Mouse (Mus musculus): ENCODE data around the gene Rps6ka5. TPM values are rescaled to one million over a fixed set of nuclear protein-coding genes. Genes with fewer than 3 reads are reported as not detected.
A peak's percentile ranks its signal among the peaks of the same experiment; 100 is the strongest.

The Rps6ka5 gene
- polyA plus RNA-seq, 1 experiment from 2014 or later, result 3.9 TPM

DNA sequence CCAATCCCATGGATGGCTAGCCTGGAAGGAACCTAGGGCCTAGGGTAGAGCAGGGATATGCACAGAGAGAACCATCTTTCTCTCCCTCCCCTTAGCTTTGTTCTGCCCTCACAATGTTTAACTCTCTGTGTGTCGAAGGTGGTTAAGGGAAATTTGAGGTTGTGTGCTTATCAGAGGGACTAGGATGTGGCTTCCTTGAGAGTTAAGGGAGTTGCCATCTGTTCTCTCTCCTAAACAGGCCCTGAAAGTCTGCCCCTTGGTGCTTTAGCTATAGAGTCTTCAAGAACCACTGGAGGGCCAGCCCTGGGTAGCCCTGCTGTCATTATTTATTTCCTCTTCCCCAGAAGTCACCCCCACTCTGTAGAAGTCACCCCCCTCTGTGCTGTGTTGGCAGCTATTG is 26.2 kb upstream of the Rps6ka5 start:
- no peak overlapping the region for H3K9ac ChIP-seq
- H3K4me2 ChIP-seq, result no peak overlapping the region
- no peaks in the 10 kb centered on the region; the same call in 1 of the 2 replicates for H3K4me1 ChIP-seq (replicated peaks)
- no peak overlapping the region for H3K4me3 ChIP-seq
- H3K27ac ChIP-seq, result no peak overlapping the region
- no peak for ATAC-seq (replicated peaks; ENCODE audit: insufficient number of reproducible peaks, insufficient read depth, low FRiP score, low read depth)
- H3K9me3 ChIP-seq (replicated peaks), result no peaks in the 10 kb centered on the region
- WGBS, result 75% methylated on average over 1 of the region's 1 CpGs
- no peaks in the 10 kb centered on the region for H3K27me3 ChIP-seq
- no peaks in the 10 kb centered on the region for H3K36me3 ChIP-seq

DNA sequence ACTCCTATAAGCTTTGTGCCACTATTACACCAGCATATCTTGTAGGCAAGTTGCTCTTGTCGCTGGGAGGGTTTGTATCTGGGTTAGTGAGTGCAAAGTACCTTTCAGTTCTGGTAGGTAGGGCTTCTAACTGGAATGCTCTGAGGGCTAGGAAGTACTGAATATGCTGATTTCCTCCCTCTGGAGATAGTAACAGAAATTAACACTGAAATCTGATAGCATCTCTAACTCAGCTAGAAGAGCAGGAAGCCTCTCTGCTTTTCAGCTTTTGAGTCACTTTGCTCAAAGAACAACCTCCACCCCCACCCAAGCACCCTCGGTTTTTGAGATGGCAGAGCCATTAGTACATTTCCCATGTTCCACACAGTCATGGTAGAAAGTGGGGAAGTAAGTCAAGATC is 15.7 kb upstream of the Rps6ka5 start:
- no peaks in the 10 kb centered on the region for H3K4me1 ChIP-seq (replicated peaks)
- H3K27me3 ChIP-seq, result no peaks in the 10 kb centered on the region
- no peak overlapping the region for H3K9ac ChIP-seq
- no peak for ATAC-seq (replicated peaks; ENCODE audit: insufficient number of reproducible peaks, insufficient read depth, low FRiP score, low read depth)
- no peak overlapping the region for H3K4me2 ChIP-seq
- no peaks in the 10 kb centered on the region for H3K36me3 ChIP-seq
- 59% methylated on average over 2 of the region's 2 CpGs for WGBS
- no peaks in the 10 kb centered on the region for H3K9me3 ChIP-seq (replicated peaks)
- no peak overlapping the region for H3K27ac ChIP-seq
- no peak overlapping the region for H3K4me3 ChIP-seq

DNA sequence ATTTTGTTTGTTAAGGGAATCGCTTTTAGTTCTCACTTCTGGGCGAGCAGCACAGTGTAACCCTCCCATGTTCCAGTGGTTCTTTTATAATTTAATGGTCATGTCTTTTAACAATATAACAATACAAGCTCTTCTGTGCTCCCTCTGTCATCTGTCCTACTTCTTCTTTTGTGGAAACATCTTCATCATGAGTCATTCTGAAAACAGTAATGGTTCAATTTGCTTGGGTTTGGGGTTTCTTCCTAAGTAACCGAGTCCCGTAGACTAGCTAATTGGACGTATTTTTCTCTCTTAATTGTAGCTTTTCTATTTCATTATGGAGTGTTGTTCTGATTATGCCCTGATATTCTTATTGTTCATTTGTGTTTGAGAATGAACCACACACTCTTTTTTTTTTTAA is 13.5 kb upstream of the Rps6ka5 start:
- no peaks in the 10 kb centered on the region for H3K9me3 ChIP-seq (replicated peaks)
- H3K9ac ChIP-seq, result no peak overlapping the region
- no peaks in the 10 kb centered on the region for H3K36me3 ChIP-seq
- no peak overlapping the region for H3K4me2 ChIP-seq
- H3K27ac ChIP-seq, result no peak overlapping the region
- H3K27me3 ChIP-seq, result no peaks in the 10 kb centered on the region
- 87% methylated on average over 5 of the region's 5 CpGs for WGBS
- no peak for ATAC-seq (replicated peaks; ENCODE audit: insufficient number of reproducible peaks, insufficient read depth, low FRiP score, low read depth)
- no peak overlapping the region for H3K4me3 ChIP-seq
- no peaks in the 10 kb centered on the region for H3K4me1 ChIP-seq (replicated peaks)

DNA sequence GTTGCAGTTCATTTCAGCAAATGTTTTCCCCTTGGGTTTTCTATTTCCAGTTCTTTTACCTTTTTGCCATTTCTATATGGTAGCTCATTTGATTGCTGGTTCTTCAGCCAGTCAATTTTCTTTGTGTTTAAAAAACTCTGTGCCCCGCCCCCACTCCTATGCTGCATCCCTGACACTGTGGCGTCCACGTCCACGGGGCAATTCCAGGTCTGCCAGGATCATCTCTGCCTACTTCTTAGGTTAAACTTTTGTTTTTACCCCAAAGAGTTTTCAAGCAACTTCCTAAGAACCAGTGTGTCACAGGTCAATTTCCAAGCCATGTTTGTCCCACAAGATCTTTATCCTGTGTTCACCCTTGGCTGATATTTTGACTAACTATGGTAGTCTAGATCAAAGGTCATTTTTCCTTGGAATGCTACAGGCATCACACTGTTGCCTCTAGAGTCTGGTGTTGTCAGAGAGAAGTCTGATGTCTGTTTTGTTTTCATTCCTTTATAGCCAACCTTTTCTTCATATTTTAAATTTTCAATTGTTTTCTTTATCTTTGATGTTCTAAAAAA is 12.3 kb upstream of the Rps6ka5 start:
- Histone ChIP-seq H3K9ac (no peak overlapping the region), H3K4me1 (replicated peaks) (no peaks in the 10 kb centered on the region), H3K4me2 (no peak overlapping the region), H3K27ac (no peak overlapping the region), H3K36me3 (no peaks in the 10 kb centered on the region), H3K27me3 (no peaks in the 10 kb centered on the region), H3K4me3 (no peak overlapping the region), H3K9me3 (replicated peaks) (no peaks in the 10 kb centered on the region)
- 75% methylated on average over 4 of the region's 4 CpGs for WGBS
- ATAC-seq (replicated peaks; ENCODE audit: insufficient number of reproducible peaks, insufficient read depth, low FRiP score, low read depth), result no peak

DNA sequence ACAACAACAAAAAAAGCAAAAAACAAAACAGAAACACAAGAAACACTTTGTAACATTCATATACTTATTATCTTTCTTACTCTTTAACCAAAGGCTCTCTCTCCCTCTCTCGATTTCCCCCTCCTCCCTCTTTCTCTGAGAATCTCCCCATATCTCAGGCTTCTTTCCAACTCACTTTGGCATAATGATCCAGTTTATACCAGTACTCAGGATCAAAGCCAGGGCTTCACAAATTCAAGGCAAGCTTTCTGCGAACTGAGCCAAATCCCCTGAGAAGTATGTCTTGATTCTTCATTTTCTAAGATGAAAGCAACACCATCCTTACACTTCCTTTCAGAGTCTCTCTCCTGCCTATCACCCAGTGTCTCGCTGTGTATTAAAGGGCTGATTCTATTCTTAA is 11.7 kb upstream of the Rps6ka5 start:
- H3K27me3 ChIP-seq, result no peaks in the 10 kb centered on the region
- no peaks in the 10 kb centered on the region for H3K9me3 ChIP-seq (replicated peaks)
- H3K27ac ChIP-seq, result no peak overlapping the region
- no peak for ATAC-seq (replicated peaks; ENCODE audit: insufficient number of reproducible peaks, insufficient read depth, low FRiP score, low read depth)
- no peaks in the 10 kb centered on the region for H3K36me3 ChIP-seq
- H3K4me1 ChIP-seq (replicated peaks), result no peaks in the 10 kb centered on the region
- H3K4me3 ChIP-seq, result no peak overlapping the region
- H3K4me2 ChIP-seq, result no peak overlapping the region
- 68% methylated on average over 3 of the region's 3 CpGs for WGBS
- H3K9ac ChIP-seq, result no peak overlapping the region

DNA sequence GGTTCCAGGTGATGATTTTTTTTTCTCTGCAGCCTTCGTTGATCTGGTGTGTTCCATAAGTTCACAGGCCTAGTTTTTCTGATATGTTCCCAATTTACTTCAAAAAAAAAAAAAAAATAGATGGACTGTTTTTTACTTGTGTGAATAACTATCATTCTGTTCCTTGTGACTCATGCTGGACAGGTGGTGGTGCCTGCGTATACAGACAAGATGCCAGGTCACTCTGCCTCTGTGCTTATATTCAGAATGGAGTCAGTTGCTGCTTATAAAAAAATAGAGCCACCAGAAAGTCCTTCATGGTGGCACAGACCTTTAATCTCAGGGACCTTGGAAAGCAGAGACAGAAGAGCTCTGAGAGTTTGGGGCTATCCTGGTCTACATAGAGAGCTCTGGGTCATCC is 8.8 kb upstream of the Rps6ka5 start:
- 84% methylated on average over 2 of the region's 2 CpGs for WGBS
- ATAC-seq (replicated peaks; ENCODE audit: insufficient number of reproducible peaks, insufficient read depth, low FRiP score, low read depth), result no peak
- Histone ChIP-seq H3K27me3 (no peaks in the 10 kb centered on the region), H3K27ac (no peak overlapping the region), H3K9me3 (replicated peaks) (no peaks in the 10 kb centered on the region), H3K4me3 (no peak overlapping the region), H3K36me3 (no peaks in the 10 kb centered on the region), H3K4me2 (no peak overlapping the region), H3K4me1 (replicated peaks) (no peaks in the 10 kb centered on the region), H3K9ac (no peak overlapping the region)

DNA sequence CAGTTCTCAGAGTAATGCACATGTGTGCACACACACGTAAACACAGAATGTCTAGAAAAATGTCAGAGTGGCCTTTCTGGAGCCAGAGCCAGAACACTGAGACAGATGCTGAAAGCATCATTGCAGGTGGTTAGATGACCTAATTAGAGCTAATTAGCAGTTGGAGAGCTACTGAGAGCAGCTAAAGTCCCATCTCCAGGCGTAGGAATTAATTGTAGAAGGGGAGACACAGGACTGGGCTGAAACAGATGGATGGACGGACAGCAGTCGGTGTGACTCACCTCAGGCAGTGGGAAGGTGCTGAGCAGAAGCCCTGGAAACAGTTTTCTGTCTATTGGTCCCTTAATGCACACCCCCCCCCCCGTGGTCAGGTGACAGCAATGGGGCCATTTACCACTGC is 8.4 kb upstream of the Rps6ka5 start:
- no peaks in the 10 kb centered on the region for H3K36me3 ChIP-seq
- WGBS, result 63% methylated on average over 5 of the region's 5 CpGs
- H3K27ac ChIP-seq, result no peak overlapping the region
- H3K4me3 ChIP-seq, result no peak overlapping the region
- H3K9ac ChIP-seq, result no peak overlapping the region
- H3K27me3 ChIP-seq, result no peaks in the 10 kb centered on the region
- no peaks in the 10 kb centered on the region for H3K4me1 ChIP-seq (replicated peaks)
- no peak for ATAC-seq (replicated peaks; ENCODE audit: insufficient number of reproducible peaks, insufficient read depth, low FRiP score, low read depth)
- H3K9me3 ChIP-seq (replicated peaks), result no peaks in the 10 kb centered on the region
- no peak overlapping the region for H3K4me2 ChIP-seq

DNA sequence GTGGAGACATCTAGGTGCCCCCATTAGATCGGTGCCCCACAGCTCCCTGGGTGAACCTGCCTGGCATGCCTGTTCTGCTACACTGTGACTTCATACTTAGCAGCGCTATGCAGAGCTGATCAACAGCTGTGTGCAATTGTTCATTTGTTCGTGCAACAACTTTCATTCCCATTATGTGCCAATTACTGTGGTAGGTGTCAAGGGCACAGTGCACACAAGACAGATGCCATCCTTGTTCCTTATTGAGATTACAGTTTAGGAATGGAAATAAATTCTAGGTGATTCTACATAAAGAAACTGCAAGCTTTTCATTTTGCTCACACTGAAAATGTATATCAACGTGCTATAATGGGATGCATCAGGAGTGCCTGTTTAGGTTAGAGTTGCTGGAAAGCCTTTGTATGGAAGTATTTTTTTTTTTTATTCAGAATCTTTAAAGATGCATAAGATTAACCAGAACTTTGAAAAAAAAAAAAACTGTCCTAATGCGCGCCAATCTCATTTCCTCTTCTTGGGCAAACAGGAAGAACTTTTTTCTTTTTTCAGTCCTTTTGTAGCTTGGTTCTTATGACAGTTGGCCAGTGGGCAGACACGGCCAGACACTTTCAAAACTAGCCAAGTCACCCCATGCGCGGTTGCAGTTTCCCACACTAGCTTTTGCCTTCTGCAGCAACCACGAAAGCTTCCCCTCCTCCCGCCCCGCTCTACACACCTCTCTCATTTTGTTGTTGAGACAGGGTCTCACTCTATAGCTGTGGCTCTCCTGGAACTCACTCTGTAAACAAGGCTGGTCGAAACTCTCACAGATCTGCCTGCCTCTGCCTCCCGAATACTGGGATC is 2.1 kb upstream of the Rps6ka5 start:
- Histone ChIP-seq H3K9ac (no peak overlapping the region), H3K4me2 (peak overlapping the region; percentile 21; the same call in 1 of the 2 replicates), H3K4me1 (replicated peaks) (peaks cover 7% of the 10 kb centered on the region), H3K27ac (no peak overlapping the region), H3K4me3 (no peak overlapping the region), H3K9me3 (replicated peaks) (no peaks in the 10 kb centered on the region), H3K27me3 (no peaks in the 10 kb centered on the region), H3K36me3 (no peaks in the 10 kb centered on the region)
- ATAC-seq (replicated peaks; ENCODE audit: insufficient number of reproducible peaks, insufficient read depth, low FRiP score, low read depth), result no peak
- WGBS, result 63% methylated on average over 14 of the region's 14 CpGs

DNA sequence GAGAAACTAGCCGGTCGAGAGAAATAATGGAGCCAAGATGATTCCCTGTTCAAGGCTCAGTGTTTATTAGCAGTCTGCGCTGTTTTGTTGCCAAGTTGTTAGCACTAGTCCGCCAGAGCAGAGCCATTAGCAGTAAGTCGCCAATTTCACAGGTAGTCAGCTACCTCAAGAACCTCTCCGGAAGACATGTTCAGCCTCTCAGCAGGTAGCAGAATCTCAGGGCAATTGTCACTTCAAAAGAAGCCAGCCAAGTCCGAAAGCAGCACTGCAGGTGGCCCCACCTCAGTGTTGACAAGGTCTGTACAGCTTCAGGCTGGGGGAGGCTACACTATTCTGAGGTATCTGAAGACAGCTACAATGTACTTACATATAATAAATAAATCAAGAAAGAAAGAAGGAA is 1.1 kb upstream of the Rps6ka5 start:
- ATAC-seq (replicated peaks; ENCODE audit: insufficient number of reproducible peaks, insufficient read depth, low FRiP score, low read depth), result no peak
- Histone ChIP-seq H3K36me3 (no peaks in the 10 kb centered on the region), H3K27ac (no peak overlapping the region), H3K27me3 (no peaks in the 10 kb centered on the region), H3K9me3 (replicated peaks) (no peaks in the 10 kb centered on the region), H3K4me2 (no peak overlapping the region), H3K4me1 (replicated peaks) (peaks cover 15% of the 10 kb centered on the region), H3K9ac (no peak overlapping the region), H3K4me3 (no peak overlapping the region)
- WGBS, result 43% methylated on average over 7 of the region's 7 CpGs

DNA sequence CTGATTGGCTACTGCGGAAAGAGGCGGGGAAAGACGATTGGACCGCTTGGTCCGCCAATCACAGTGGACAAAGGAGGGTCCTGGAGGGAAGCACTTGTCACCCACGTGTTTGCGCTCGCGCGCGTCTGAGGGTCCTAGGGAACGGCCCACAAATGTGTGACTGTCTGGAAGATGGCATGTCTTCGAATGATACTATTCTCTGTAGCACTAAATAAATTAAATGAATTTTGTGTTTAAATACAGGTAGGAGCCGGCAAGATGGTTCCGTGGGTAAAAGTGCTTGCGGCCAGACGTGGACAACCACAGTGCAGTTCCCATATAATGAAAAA is 1.4 kb downstream of the Rps6ka5 start:
- Histone ChIP-seq H3K4me2 (peak overlapping the region; percentile 63), H3K9ac (no peak overlapping the region)

DNA sequence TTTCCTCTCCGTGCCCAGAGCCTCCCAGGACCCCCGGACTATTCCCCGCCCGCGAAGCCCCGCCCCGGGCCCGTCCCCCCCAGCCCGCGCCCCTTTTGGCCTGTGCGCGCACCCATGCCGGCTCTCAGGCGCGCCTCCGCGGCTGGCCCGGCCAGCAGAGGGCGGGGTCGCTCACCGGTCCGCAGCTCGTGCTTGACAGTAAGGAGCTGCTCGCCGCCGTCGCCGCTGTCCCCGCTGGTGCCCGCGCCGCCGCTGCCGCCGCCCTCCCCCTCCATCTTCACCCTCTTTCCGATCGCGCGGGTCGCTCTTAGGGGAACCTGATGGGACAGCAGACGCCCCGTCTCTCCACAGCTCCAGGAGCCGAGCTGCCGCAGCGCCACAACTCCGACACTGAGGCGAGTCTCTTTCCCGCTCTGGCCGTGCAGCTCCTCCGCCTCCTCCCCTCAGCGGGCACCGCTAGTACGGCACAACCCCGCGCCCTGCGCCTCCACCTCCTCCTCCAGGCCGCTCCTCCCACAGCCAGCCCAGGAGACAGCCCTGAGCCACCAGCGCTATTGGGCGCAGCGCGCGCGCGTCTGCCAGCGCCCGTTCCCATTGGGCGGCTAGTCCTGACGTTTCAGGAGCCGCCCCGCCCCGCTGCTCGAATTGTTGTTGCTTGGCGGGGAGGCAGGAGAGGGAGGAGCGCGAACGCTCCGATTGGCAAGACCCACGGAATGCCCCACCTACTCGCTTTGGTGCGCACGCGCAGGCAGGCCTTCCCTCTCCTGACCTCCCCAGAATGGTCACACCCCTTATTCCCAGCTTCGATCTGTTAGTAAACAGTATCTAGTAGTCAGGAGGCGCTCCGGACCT is 2.0 kb downstream of the Rps6ka5 start:
- peak; percentile 99 for ATAC-seq (replicated peaks; ENCODE audit: insufficient number of reproducible peaks, insufficient read depth, low FRiP score, low read depth)
- no peaks in the 10 kb centered on the region for H3K9me3 ChIP-seq (replicated peaks)
- H3K27ac ChIP-seq, result peak overlapping the region; percentile 99
- peak overlapping the region; percentile 87 for H3K9ac ChIP-seq
- no peaks in the 10 kb centered on the region for H3K27me3 ChIP-seq
- H3K36me3 ChIP-seq, result no peaks in the 10 kb centered on the region
- WGBS, result under 1% methylated on average over 85 of the region's 85 CpGs
- peak overlapping the region; percentile 85 for H3K4me2 ChIP-seq
- H3K4me3 ChIP-seq, result peak overlapping the region; percentile 92
- H3K4me1 ChIP-seq (replicated peaks), result peaks cover 17% of the 10 kb centered on the region

More for the DNA sequence above, 1.4 kb downstream of the Rps6ka5 start:
- peak overlapping the region; percentile 92 for H3K4me3 ChIP-seq
- ATAC-seq (replicated peaks; ENCODE audit: insufficient number of reproducible peaks, insufficient read depth, low FRiP score, low read depth), result no peak
- no peaks in the 10 kb centered on the region for H3K9me3 ChIP-seq (replicated peaks)
- no peak overlapping the region for H3K27ac ChIP-seq
- WGBS, result 5% methylated on average over 17 of the region's 17 CpGs
- peaks cover 17% of the 10 kb centered on the region for H3K4me1 ChIP-seq (replicated peaks)
- no peaks in the 10 kb centered on the region for H3K36me3 ChIP-seq
- H3K27me3 ChIP-seq, result no peaks in the 10 kb centered on the region
